Mouse (Mus musculus): ENCODE results near the gene Maea. TPM values are rescaled to one million over a fixed set of nuclear protein-coding genes. Genes with fewer than 3 reads are reported as not detected.

Maea gene
- polyA plus RNA-seq, 1 experiment from 2014 or later, result 142 TPM

GRCm38 (mm10) chr5:33371668-33372067 is 36.4 kb downstream of the Maea start:
- ATAC-seq, result no peak
- Histone ChIP-seq H3K4me2 (ENCODE audit: low read length) (no peak overlapping the region), H3K27me3 (ENCODE audit: control insufficient read depth, insufficient read depth, low read depth, low read length) (no peaks in the 10 kb centered on the region), H3K9ac (ENCODE audit: low read depth, low read length) (no peak overlapping the region), H3K4me1 (ENCODE audit: control insufficient read depth, insufficient read depth, low read length) (no peaks in the 10 kb centered on the region), H3K36me3 (ENCODE audit: control insufficient read depth, insufficient read depth, low read length) (peaks cover 44% of the 10 kb centered on the region), H3K27ac (ENCODE audit: low read length) (no peak overlapping the region), H3K9me3 (replicated peaks; ENCODE audit: control insufficient read depth, low read length, poor library complexity, severe bottlenecking) (no peaks in the 10 kb centered on the region), H3K4me3 (ENCODE audit: low read depth, low read length) (no peak overlapping the region)
- 86% methylated on average over 4 of the region's 4 CpGs for WGBS

GRCm38 (mm10) chr5:33372331-33373038 is 37.2 kb downstream of the Maea start:
- Histone ChIP-seq H3K9ac (ENCODE audit: low read depth, low read length) (no peak overlapping the region), H3K9me3 (replicated peaks; ENCODE audit: control insufficient read depth, low read length, poor library complexity, severe bottlenecking) (no peaks in the 10 kb centered on the region), H3K4me3 (ENCODE audit: low read depth, low read length) (no peak overlapping the region), H3K4me2 (ENCODE audit: low read length) (no peak overlapping the region), H3K27ac (ENCODE audit: low read length) (no peak overlapping the region), H3K27me3 (ENCODE audit: control insufficient read depth, insufficient read depth, low read depth, low read length) (no peaks in the 10 kb centered on the region), H3K4me1 (ENCODE audit: control insufficient read depth, insufficient read depth, low read length) (peaks cover 3% of the 10 kb centered on the region), H3K36me3 (ENCODE audit: control insufficient read depth, insufficient read depth, low read length) (peaks cover 42% of the 10 kb centered on the region)
- no peak for ATAC-seq
- 79% methylated on average over 18 of the region's 18 CpGs for WGBS

- Histone ChIP-seq H3K4me3 (ENCODE audit: low read depth, low read length) (0 out of 2 replicates have a peak overlapping the region, but pooled peaks have one; percentile 63), H3K36me3 (ENCODE audit: control insufficient read depth, insufficient read depth, low read length) (peaks cover 19% of the 10 kb centered on the region), H3K9me3 (replicated peaks; ENCODE audit: control insufficient read depth, low read length, poor library complexity, severe bottlenecking) (no peaks in the 10 kb centered on the region), H3K27me3 (ENCODE audit: control insufficient read depth, insufficient read depth, low read depth, low read length) (no peaks in the 10 kb centered on the region), H3K4me2 (ENCODE audit: low read length) (peak overlapping the region; percentile 86), H3K9ac (ENCODE audit: low read depth, low read length) (0 out of 2 replicates have a peak overlapping the region, but pooled peaks have one; percentile 70), H3K4me1 (ENCODE audit: control insufficient read depth, insufficient read depth, low read length) (peaks cover 14% of the 10 kb centered on the region), H3K27ac (ENCODE audit: low read length) (no peak overlapping the region)
- ATAC-seq, result no peak
- WGBS, result 72% methylated on average over 6 of the region's 6 CpGs
Measured at GRCm38 (mm10) chr5:33377176-33377575, 41.9 kb downstream of the Maea start.

- no peak; the same call in none of the 2 replicates for ATAC-seq
- peak overlapping the region; percentile 63 for H3K4me3 ChIP-seq (ENCODE audit: low read depth, low read length)
- H3K27me3 ChIP-seq (ENCODE audit: control insufficient read depth, insufficient read depth, low read depth, low read length), result no peaks in the 10 kb centered on the region
- H3K27ac ChIP-seq (ENCODE audit: low read length), result peak overlapping the region; percentile 96
- under 1% methylated on average over 21 of the region's 21 CpGs for WGBS
- H3K36me3 ChIP-seq (ENCODE audit: control insufficient read depth, insufficient read depth, low read length), result peaks cover 13% of the 10 kb centered on the region
- no peaks in the 10 kb centered on the region for H3K9me3 ChIP-seq (replicated peaks; ENCODE audit: control insufficient read depth, low read length, poor library complexity, severe bottlenecking)
- H3K4me2 ChIP-seq (ENCODE audit: low read length), result peak overlapping the region; percentile 86
- peak overlapping the region; percentile 70 for H3K9ac ChIP-seq (ENCODE audit: low read depth, low read length)
- H3K4me1 ChIP-seq (ENCODE audit: control insufficient read depth, insufficient read depth, low read length), result peaks cover 14% of the 10 kb centered on the region
Measured at GRCm38 (mm10) chr5:33377801-33378301, 42.5 kb downstream of the Maea start.

DNA sequence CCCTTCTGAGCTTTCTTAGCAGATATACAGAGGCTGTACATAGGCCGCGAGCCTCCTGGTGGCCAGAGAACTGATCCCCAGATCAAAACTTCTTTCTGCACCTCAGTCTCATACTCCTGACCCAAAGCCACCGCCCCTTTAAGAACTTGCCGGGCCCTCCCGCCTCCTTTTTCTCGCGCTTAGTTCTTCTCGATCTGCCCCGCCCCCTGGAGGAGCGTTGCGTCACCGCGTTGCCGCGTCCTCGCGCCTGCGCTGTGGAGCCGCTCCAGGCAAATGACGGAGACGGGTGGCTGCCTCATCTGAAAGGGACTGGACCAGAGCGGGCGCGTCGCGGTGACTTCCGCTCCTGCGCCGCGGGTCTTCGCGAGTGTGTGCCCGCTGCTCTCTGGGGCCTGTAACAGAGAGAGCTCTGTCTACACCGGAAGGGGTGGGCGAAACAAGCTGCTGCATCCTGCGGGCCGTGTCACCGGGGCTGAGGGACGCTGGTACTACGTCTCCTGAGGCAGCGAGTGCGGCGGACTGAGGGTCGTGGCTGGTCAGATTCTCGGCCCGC is 43.1 kb downstream of the Maea start, which contains the start of gene Uvssa:
Uvssa (plus strand) TSS at position 248 of the 553 bp plus-strand sequence.
- Histone ChIP-seq H3K4me3 (ENCODE audit: low read depth, low read length) (peak within 1 kb of the TSS; percentile 63), H3K36me3 (ENCODE audit: control insufficient read depth, insufficient read depth, low read length) (peaks cover 13% of the 10 kb centered on the region; the same call in 1 of the 2 replicates), H3K27me3 (ENCODE audit: control insufficient read depth, insufficient read depth, low read depth, low read length) (no peaks in the 10 kb centered on the region), H3K9me3 (replicated peaks; ENCODE audit: control insufficient read depth, low read length, poor library complexity, severe bottlenecking) (no peaks in the 10 kb centered on the region), H3K4me1 (ENCODE audit: control insufficient read depth, insufficient read depth, low read length) (peaks cover 14% of the 10 kb centered on the region), H3K9ac (ENCODE audit: low read depth, low read length) (peak within 1 kb of the TSS; percentile 86), H3K4me2 (ENCODE audit: low read length) (peak within 1 kb of the TSS; percentile 86), H3K27ac (ENCODE audit: low read length) (peak within 1 kb of the TSS; percentile 96)
- under 1% methylated on average over 46 of the region's 46 CpGs for WGBS
- ATAC-seq, result peak; percentile 99

- Histone ChIP-seq H3K4me3 (ENCODE audit: low read depth, low read length) (no peak overlapping the region), H3K27ac (ENCODE audit: low read length) (no peak overlapping the region), H3K27me3 (ENCODE audit: control insufficient read depth, insufficient read depth, low read depth, low read length) (no peaks in the 10 kb centered on the region), H3K4me1 (ENCODE audit: control insufficient read depth, insufficient read depth, low read length) (no peaks in the 10 kb centered on the region), H3K36me3 (ENCODE audit: control insufficient read depth, insufficient read depth, low read length) (peaks cover 11% of the 10 kb centered on the region; the same call in 1 of the 2 replicates), H3K4me2 (ENCODE audit: low read length) (no peak overlapping the region), H3K9me3 (replicated peaks; ENCODE audit: control insufficient read depth, low read length, poor library complexity, severe bottlenecking) (no peaks in the 10 kb centered on the region), H3K9ac (ENCODE audit: low read depth, low read length) (no peak overlapping the region)
- ATAC-seq, result no peak
- WGBS, result 86% methylated on average over 11 of the region's 11 CpGs
Measured at GRCm38 (mm10) chr5:33387550-33387949, 52.2 kb downstream of the Maea start.

DNA sequence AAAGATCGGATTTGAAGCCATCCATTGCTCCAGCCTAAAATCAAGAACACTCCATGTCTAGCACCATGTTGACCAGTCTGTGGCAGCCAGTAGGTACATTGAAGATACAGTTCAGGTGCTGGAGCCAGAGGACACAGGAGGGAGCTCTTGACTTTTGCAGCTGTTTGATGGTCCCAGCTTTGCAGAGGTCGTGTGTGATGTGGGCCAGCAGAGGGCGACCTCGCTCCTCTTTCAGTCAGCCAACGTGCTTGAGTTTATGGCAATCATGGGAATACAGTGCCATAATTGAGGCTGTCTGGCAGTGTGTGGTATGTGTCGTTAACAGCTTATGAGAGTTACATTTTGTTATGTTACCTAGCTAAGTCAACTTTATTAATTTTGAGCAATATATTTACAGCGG is 58.5 kb downstream of the Maea start:
- 15% methylated on average over 7 of the region's 7 CpGs for WGBS
- Histone ChIP-seq H3K9me3 (replicated peaks; ENCODE audit: control insufficient read depth, low read length, poor library complexity, severe bottlenecking) (no peaks in the 10 kb centered on the region), H3K27me3 (ENCODE audit: control insufficient read depth, insufficient read depth, low read depth, low read length) (no peaks in the 10 kb centered on the region), H3K27ac (ENCODE audit: low read length) (no peak overlapping the region), H3K36me3 (ENCODE audit: control insufficient read depth, insufficient read depth, low read length) (peaks cover 7% of the 10 kb centered on the region; the same call in 1 of the 2 replicates), H3K9ac (ENCODE audit: low read depth, low read length) (no peak overlapping the region), H3K4me3 (ENCODE audit: low read depth, low read length) (no peak overlapping the region), H3K4me2 (ENCODE audit: low read length) (no peak overlapping the region), H3K4me1 (ENCODE audit: control insufficient read depth, insufficient read depth, low read length) (no peaks in the 10 kb centered on the region)
- peak; percentile 93 for ATAC-seq

DNA sequence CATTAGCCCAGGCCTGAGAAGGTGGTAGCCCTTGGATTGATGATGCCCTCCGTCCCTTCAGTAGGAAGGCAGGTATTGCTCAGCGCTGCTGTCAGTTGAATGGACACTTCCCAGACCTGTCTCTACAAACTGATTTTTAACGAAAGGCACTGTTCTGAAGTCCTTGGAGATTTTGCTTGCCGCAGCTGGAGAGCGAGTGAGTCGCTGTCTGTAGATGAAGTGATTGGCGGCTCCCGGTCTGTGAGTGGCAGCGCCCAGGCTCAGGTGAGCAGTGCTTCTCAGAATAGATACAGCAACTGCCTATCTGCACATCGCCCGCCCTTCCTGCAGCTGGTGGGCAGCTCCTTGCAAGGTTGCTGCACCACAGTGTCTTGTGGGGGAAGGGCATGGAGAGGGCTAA is 60.4 kb downstream of the Maea start:
- H3K4me2 ChIP-seq (ENCODE audit: low read length), result no peak overlapping the region
- no peak overlapping the region for H3K4me3 ChIP-seq (ENCODE audit: low read depth, low read length)
- H3K9ac ChIP-seq (ENCODE audit: low read depth, low read length), result no peak overlapping the region
- H3K36me3 ChIP-seq (ENCODE audit: control insufficient read depth, insufficient read depth, low read length), result peaks cover 5% of the 10 kb centered on the region; the same call in 1 of the 2 replicates
- H3K27ac ChIP-seq (ENCODE audit: low read length), result no peak overlapping the region
- no peaks in the 10 kb centered on the region for H3K27me3 ChIP-seq (ENCODE audit: control insufficient read depth, insufficient read depth, low read depth, low read length)
- H3K9me3 ChIP-seq (replicated peaks; ENCODE audit: control insufficient read depth, low read length, poor library complexity, severe bottlenecking), result no peaks in the 10 kb centered on the region
- 75% methylated on average over 11 of the region's 11 CpGs for WGBS
- no peaks in the 10 kb centered on the region for H3K4me1 ChIP-seq (ENCODE audit: control insufficient read depth, insufficient read depth, low read length)
- no peak for ATAC-seq

DNA sequence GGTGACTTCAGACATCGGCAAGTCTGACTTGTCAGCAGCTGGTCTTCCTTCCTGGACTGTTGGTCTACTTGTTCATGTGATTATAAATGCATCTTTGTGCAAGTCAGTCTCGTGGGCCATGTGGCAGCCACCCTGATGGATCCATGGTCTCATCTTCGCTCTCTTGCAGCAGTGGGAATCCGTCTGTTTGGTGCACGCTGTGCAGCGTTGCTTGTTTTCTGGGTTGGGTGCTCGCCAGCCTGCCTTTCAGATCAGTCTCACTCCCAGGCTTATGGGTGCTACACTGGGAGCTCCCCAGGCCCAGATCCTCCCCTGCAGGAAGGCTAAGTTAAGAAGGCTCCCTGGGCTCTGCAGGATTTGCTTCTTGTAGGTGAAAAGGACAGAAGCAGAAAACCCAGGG is 61.5 kb downstream of the Maea start:
- H3K36me3 ChIP-seq (ENCODE audit: control insufficient read depth, insufficient read depth, low read length), result peaks cover 2% of the 10 kb centered on the region; the same call in 1 of the 2 replicates

More for the DNA sequence above, 61.5 kb downstream of the Maea start:
- H3K27ac ChIP-seq (ENCODE audit: low read length), result no peak overlapping the region
- H3K9me3 ChIP-seq (replicated peaks; ENCODE audit: control insufficient read depth, low read length, poor library complexity, severe bottlenecking), result no peaks in the 10 kb centered on the region
- H3K27me3 ChIP-seq (ENCODE audit: control insufficient read depth, insufficient read depth, low read depth, low read length), result no peaks in the 10 kb centered on the region
- no peak for ATAC-seq
- H3K9ac ChIP-seq (ENCODE audit: low read depth, low read length), result no peak overlapping the region
- H3K4me1 ChIP-seq (ENCODE audit: control insufficient read depth, insufficient read depth, low read length), result no peaks in the 10 kb centered on the region
- H3K4me2 ChIP-seq (ENCODE audit: low read length), result no peak overlapping the region
- WGBS, result 82% methylated on average over 7 of the region's 7 CpGs
- no peak overlapping the region for H3K4me3 ChIP-seq (ENCODE audit: low read depth, low read length)

Data from midbrain, embryonic 16.5 days (tissue).